Mouse (Mus musculus) heart, embryonic 12.5 days (tissue): ENCODE measurements around the gene Smpdl3b. TPM values are rescaled to one million over a fixed set of nuclear protein-coding genes. Genes with fewer than 3 reads are reported as not detected.

Experiments
- polyA plus RNA-seq: library from polyadenylated mRNA; unstranded; fragments of >200 nt; fragmentation: Nextera tagmentation; extraction: Ambion mirVana; gene quantifications from 2 replicates; pipeline ENCODE4 v1.2.1, GENCODE M21; 2016

Smpdl3b gene
- polyA plus RNA-seq, 1 experiment from 2014 or later = 6.5 TPM

Other genes starting within 250 kb of the Smpdl3b start
- gene Sesn2, start 246.8 kb downstream of the Smpdl3b start, polyA plus RNA-seq = 10.3 and 10.5 TPM in 2 replicates
- gene Atpif1, start 223.6 kb downstream of the Smpdl3b start, polyA plus RNA-seq = 1,373 and 1,377 TPM in 2 replicates
- gene Dnajc8, start 221.7 kb downstream of the Smpdl3b start, polyA plus RNA-seq = 130 and 135 TPM in 2 replicates
- gene Ptafr, start 193.2 kb downstream of the Smpdl3b start, polyA plus RNA-seq = 0.23 and 0.27 TPM in 2 replicates
- gene Eya3, start 118.3 kb downstream of the Smpdl3b start, polyA plus RNA-seq = 23.5 and 23.9 TPM in 2 replicates
- gene Xkr8, start 24.7 kb downstream of the Smpdl3b start, polyA plus RNA-seq = 5.2 and 5.5 TPM in 2 replicates
- gene Rpa2, start 11.1 kb upstream of the Smpdl3b start, polyA plus RNA-seq = 85.0 and 87.4 TPM in 2 replicates
- 0.50 TPM in 2 replicates for gene Themis2, start 39.1 kb upstream of the Smpdl3b start, polyA plus RNA-seq
- gene Ppp1r8, start 85.9 kb upstream of the Smpdl3b start, polyA plus RNA-seq = 28.6 and 30.0 TPM in 2 replicates
- 60.1 and 60.9 TPM in 2 replicates for gene Stx12, start 127.3 kb upstream of the Smpdl3b start, polyA plus RNA-seq
- gene Fam76a, start 165.3 kb upstream of the Smpdl3b start, polyA plus RNA-seq = 25.9 and 29.0 TPM in 2 replicates
- gene Fgr, start 216.8 kb upstream of the Smpdl3b start, polyA plus RNA-seq = 0.19 and 0.23 TPM in 2 replicates